Mouse (Mus musculus) left cerebral cortex, postnatal 10 days (tissue): Measurements from ENCODE around the gene Tex44. TPM values are rescaled to one million over a fixed set of nuclear protein-coding genes. Genes with fewer than 3 reads are reported as not detected.
A peak's percentile ranks its signal among the peaks of the same experiment; 100 is the strongest.

ENCODE experiments used
- DNase-seq, 2 experiments: peaks; one replicate each; pipeline ENCODE4 v3.0.0; 2021 to 2022; ENCODE audit warnings: low spot score in 2 of 2, mixed read lengths in 1 of 2; ENCODE audit errors: extremely low spot score in 1 of 2
- intact Hi-C: fragments of 180-260 bp; cut with DNase I; formaldehyde crosslinking; loops from one replicate; pipeline ENCODE4 v1.15.1; 2025
- total RNA-seq, 2 experiments: library from RNA; stranded (reverse); gene quantifications; 2 replicates each; pipeline ENCODE4 v1.2.3; 2021

Gene Tex44
- total RNA-seq, 2 experiments from 2014 or later = not detected

- DNase-seq = peak in 1 of 2 experiments; percentile 86
- intact Hi-C loops = no loop called here
These were observed 46.2 kb downstream of the Tex44 start for GRCm38 (mm10) chr1:86472197-86472952.

GRCm38 (mm10) chr1:86473109-86473760, 47.1 kb downstream of the Tex44 start:
- no peak for DNase-seq
- intact Hi-C loops = no loop called here

Other genes starting within 250 kb of the Tex44 start
- 1 to 10 TPM; 2.4 to 3.1 TPM for gene B3gnt7, start 123.5 kb upstream of the Tex44 start, total RNA-seq
- gene Ncl, start 66.9 kb upstream of the Tex44 start, total RNA-seq = 100 to 1,000 TPM; 177 to 184 TPM
- gene Nmur1, start 101 bp upstream of the Tex44 start, total RNA-seq = under 1 TPM in 1 of 2 experiments, not detected in 1; 0.63 TPM
- gene Ptma, start 100.4 kb downstream of the Tex44 start, total RNA-seq = 100 to 1,000 TPM; 438 to 477 TPM
- gene Pde6d, start 156.3 kb downstream of the Tex44 start, total RNA-seq = 10 to 100 TPM; 62.6 to 67.4 TPM
- gene Cops7b, start 156.6 kb downstream of the Tex44 start, total RNA-seq = 10 to 100 TPM; 27.5 to 30.6 TPM
- 10 to 100 TPM; 12.5 to 17.0 TPM for gene Nppc, start 244.2 kb downstream of the Tex44 start, total RNA-seq